Mouse (Mus musculus): ENCODE measurements around the gene Lpar1. TPM values are rescaled to one million over a fixed set of nuclear protein-coding genes. Genes with fewer than 3 reads are reported as not detected.

Gene Lpar1
- 150 and 151 TPM in 2 replicates for polyA plus RNA-seq (2015; fragmentation: Nextera tagmentation; extraction: Ambion mirVana)

GRCm38 (mm10) chr4:58553631-58554358 is at the start of gene Lpar1:
Lpar1 (minus strand) TSS chr4:58553898.
- H3K4me2 ChIP-seq: peak within 1 kb of the TSS; percentile 77
- H3K4me3 ChIP-seq: peak within 1 kb of the TSS; percentile 58
- H3K9me3 ChIP-seq: no peaks in the 10 kb centered on the region
- no peaks in the 10 kb centered on the region for H3K27me3 ChIP-seq
- 4% methylated on average over 19 of the region's 19 CpGs for WGBS
- H3K27ac ChIP-seq: peak within 1 kb of the TSS; percentile 91
- peak; percentile 45 for ATAC-seq (ENCODE audit: insufficient number of reproducible peaks, low FRiP score, low TSS enrichment, low read depth)
- no peaks in the 10 kb centered on the region for H3K36me3 ChIP-seq
- H3K9ac ChIP-seq: peak within 1 kb of the TSS; percentile 65
- H3K4me1 ChIP-seq: peaks cover 27% of the 10 kb centered on the region

GRCm38 (mm10) chr4:58585942-58586341 is 32.2 kb upstream of the Lpar1 start:
- WGBS: 44% methylated on average over 2 of the region's 2 CpGs
- Histone ChIP-seq H3K36me3 (no peaks in the 10 kb centered on the region), H3K4me3 (no peak overlapping the region), H3K27me3 (no peaks in the 10 kb centered on the region), H3K4me2 (no peak overlapping the region), H3K9me3 (no peaks in the 10 kb centered on the region), H3K9ac (no peak overlapping the region), H3K27ac (no peak overlapping the region), H3K4me1 (no peaks in the 10 kb centered on the region)
- ATAC-seq (ENCODE audit: insufficient number of reproducible peaks, low FRiP score, low TSS enrichment, low read depth): no peak

GRCm38 (mm10) chr4:58581191-58581590 is 27.5 kb upstream of the Lpar1 start:
- WGBS: 52% methylated on average over 7 of the region's 7 CpGs
- Histone ChIP-seq H3K27me3 (no peaks in the 10 kb centered on the region), H3K4me1 (peaks cover 7% of the 10 kb centered on the region; the same call in 1 of the 2 replicates), H3K9me3 (no peaks in the 10 kb centered on the region), H3K9ac (no peak overlapping the region), H3K36me3 (no peaks in the 10 kb centered on the region), H3K4me3 (no peak overlapping the region), H3K4me2 (no peak overlapping the region), H3K27ac (peak overlapping the region; percentile 22; the same call in 1 of the 2 replicates)
- no peak for ATAC-seq (ENCODE audit: insufficient number of reproducible peaks, low FRiP score, low TSS enrichment, low read depth)

DNA sequence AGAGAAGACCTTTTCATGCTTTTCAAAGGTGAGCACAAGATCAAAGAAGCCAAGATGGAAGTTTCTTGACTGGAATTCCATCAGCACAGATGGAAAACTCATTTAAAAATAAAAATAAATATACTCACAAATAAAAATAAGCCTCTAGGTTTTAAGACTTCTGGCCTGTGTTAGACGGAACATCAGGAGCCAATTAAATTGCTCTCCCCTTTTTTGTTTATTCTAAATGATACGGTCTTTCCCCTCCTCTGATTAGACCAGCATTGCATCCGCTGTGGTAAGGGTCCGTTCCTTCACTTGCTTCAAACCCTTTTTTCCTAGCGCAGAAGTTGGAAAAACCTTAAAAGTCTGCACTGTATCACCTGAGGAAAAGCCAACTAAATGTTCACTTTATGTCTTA is 26.8 kb upstream of the Lpar1 start:
- Histone ChIP-seq H3K27me3 (no peaks in the 10 kb centered on the region), H3K27ac (peak overlapping the region; percentile 22; the same call in 1 of the 2 replicates), H3K36me3 (no peaks in the 10 kb centered on the region), H3K4me3 (no peak overlapping the region), H3K9me3 (no peaks in the 10 kb centered on the region), H3K4me2 (no peak overlapping the region), H3K4me1 (peaks cover 7% of the 10 kb centered on the region; the same call in 1 of the 2 replicates), H3K9ac (no peak overlapping the region)
- no peak for ATAC-seq (ENCODE audit: insufficient number of reproducible peaks, low FRiP score, low TSS enrichment, low read depth)
- 51% methylated on average over 5 of the region's 5 CpGs for WGBS

DNA sequence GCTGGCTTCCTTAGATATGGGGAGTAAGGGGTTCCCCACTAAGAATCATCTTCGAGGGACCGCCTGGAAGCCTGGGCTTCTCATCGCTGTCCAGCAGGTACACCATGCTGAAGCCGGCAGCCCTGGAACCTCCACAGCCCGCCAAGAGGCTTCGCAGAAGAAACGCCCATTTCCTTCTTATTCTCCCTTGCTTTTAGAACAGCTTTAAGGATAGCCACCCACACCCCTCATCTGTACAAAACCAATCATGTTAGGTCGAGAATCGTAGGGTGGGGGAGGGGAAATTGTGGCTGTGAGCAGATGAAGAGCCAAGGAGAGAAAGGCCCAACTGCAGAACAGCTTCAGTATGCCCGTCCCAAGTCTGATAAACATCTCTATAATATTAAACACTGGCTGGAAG is 26.4 kb upstream of the Lpar1 start:
- WGBS: 44% methylated on average over 10 of the region's 10 CpGs
- no peaks in the 10 kb centered on the region for H3K27me3 ChIP-seq
- no peaks in the 10 kb centered on the region for H3K36me3 ChIP-seq
- H3K27ac ChIP-seq: peak overlapping the region; percentile 13; the same call in 1 of the 2 replicates
- ATAC-seq (ENCODE audit: insufficient number of reproducible peaks, low FRiP score, low TSS enrichment, low read depth): no peak
- H3K9me3 ChIP-seq: no peaks in the 10 kb centered on the region
- H3K4me3 ChIP-seq: no peak overlapping the region
- H3K4me2 ChIP-seq: no peak overlapping the region
- H3K9ac ChIP-seq: no peak overlapping the region
- peaks cover 7% of the 10 kb centered on the region; the same call in 1 of the 2 replicates for H3K4me1 ChIP-seq

DNA sequence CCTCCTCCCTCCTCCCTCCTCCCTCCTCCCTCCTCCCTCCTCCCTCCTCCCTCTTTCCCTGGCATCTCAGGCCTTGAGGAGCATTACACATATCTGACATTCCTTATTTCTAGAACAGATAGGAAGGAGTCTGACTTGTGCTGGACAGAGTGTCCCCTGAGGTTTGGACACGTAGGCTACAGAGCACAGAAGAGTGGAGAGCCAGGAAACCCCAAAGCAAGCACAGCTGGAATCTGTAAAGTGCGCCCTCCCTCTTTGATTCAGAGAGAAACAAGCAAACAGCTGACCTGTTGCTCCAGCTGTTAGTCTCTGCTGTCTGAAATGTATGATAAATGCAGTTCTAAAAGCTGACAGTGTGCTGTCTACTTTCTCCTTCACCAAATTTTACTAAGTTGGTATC is 24.8 kb upstream of the Lpar1 start:
- Histone ChIP-seq H3K9me3 (no peaks in the 10 kb centered on the region), H3K9ac (no peak overlapping the region), H3K27ac (no peak overlapping the region), H3K36me3 (no peaks in the 10 kb centered on the region), H3K4me3 (no peak overlapping the region), H3K4me2 (no peak overlapping the region), H3K27me3 (no peaks in the 10 kb centered on the region), H3K4me1 (peaks cover 12% of the 10 kb centered on the region; the same call in 1 of the 2 replicates)
- WGBS: 36% methylated on average over 2 of the region's 2 CpGs
- no peak for ATAC-seq (ENCODE audit: insufficient number of reproducible peaks, low FRiP score, low TSS enrichment, low read depth)

- no peaks in the 10 kb centered on the region for H3K9me3 ChIP-seq
- WGBS: 37% methylated on average over 5 of the region's 5 CpGs
- no peaks in the 10 kb centered on the region for H3K36me3 ChIP-seq
- no peak for ATAC-seq (ENCODE audit: insufficient number of reproducible peaks, low FRiP score, low TSS enrichment, low read depth)
- no peak overlapping the region for H3K27ac ChIP-seq
- H3K27me3 ChIP-seq: no peaks in the 10 kb centered on the region
- no peak overlapping the region for H3K4me2 ChIP-seq
- H3K4me1 ChIP-seq: peaks cover 12% of the 10 kb centered on the region; the same call in 1 of the 2 replicates
- H3K9ac ChIP-seq: no peak overlapping the region
- H3K4me3 ChIP-seq: no peak overlapping the region
Measured at GRCm38 (mm10) chr4:58577382-58578048, 23.8 kb upstream of the Lpar1 start.

DNA sequence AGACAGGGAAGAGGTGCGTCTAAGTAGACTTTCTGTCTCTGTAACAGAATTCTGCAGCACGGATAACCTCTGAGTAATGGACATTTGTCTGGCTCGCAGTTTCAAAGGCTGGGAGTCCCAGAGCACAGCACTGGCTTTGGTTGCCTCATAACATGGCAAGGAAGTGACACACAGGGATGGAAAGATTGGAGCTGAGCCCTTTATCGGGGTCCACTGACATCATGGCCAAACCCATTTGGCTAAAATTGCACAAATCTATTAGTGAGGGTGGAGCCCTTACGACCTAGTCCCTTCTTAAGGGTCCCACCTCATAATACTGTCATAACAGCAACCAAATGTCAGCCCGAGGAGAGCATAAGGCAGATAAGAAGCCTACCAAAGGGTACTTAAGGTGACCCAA is 22.1 kb upstream of the Lpar1 start:
- Histone ChIP-seq H3K27me3 (no peaks in the 10 kb centered on the region), H3K4me3 (no peak overlapping the region), H3K4me1 (peaks cover 12% of the 10 kb centered on the region; the same call in 1 of the 2 replicates), H3K36me3 (no peaks in the 10 kb centered on the region), H3K4me2 (no peak overlapping the region), H3K9ac (no peak overlapping the region), H3K27ac (no peak overlapping the region), H3K9me3 (no peaks in the 10 kb centered on the region)
- ATAC-seq (ENCODE audit: insufficient number of reproducible peaks, low FRiP score, low TSS enrichment, low read depth): no peak
- 71% methylated on average over 6 of the region's 6 CpGs for WGBS

DNA sequence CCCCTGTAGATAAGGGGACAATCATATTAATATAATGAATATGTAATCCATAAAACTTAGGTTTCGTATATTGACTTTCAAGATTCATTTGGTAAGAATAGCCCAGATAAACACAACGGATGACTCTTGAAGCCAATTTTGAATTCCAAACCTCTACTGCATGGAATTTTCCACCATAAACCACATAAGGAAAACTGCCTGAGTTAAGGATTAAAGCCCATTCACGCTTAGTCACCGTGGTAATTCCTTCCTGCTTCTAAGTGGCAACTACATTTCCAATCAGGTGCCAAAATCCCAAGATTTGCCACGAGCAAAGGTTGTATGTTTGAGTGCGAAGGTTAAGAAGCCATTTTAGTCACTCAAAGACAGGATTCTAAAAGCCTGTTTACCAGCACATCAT is 20.3 kb upstream of the Lpar1 start:
- Histone ChIP-seq H3K9ac (no peak overlapping the region), H3K27me3 (no peaks in the 10 kb centered on the region), H3K4me2 (no peak overlapping the region), H3K9me3 (no peaks in the 10 kb centered on the region), H3K4me3 (no peak overlapping the region), H3K27ac (no peak overlapping the region), H3K36me3 (no peaks in the 10 kb centered on the region), H3K4me1 (peaks cover 8% of the 10 kb centered on the region; the same call in 1 of the 2 replicates)
- ATAC-seq (ENCODE audit: insufficient number of reproducible peaks, low FRiP score, low TSS enrichment, low read depth): no peak
- 53% methylated on average over 6 of the region's 6 CpGs for WGBS

DNA sequence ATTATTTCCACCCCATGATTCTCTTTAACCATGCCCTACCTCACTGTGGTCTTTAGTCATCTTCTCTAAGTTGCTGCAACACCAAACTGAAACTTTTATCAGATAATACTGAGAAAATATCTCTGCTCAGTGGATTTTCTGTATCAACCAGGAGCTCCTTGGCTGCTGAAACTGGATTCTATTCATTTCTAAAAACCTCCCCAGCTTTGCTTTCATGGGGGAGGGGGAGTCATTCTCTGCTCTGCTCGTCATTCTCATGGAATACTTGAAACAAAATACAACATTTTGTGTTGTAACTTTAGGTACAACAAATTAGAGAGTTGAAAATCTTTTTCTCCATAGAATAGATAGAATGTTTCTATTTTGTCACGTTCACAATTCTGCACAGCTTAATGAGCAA is 18.7 kb upstream of the Lpar1 start:
- Histone ChIP-seq H3K4me1 (peaks cover 4% of the 10 kb centered on the region; the same call in 1 of the 2 replicates), H3K36me3 (no peaks in the 10 kb centered on the region), H3K27me3 (no peaks in the 10 kb centered on the region), H3K9me3 (no peaks in the 10 kb centered on the region), H3K27ac (no peak overlapping the region), H3K9ac (no peak overlapping the region), H3K4me3 (no peak overlapping the region), H3K4me2 (no peak overlapping the region)
- 70% methylated on average over 2 of the region's 2 CpGs for WGBS
- no peak for ATAC-seq (ENCODE audit: insufficient number of reproducible peaks, low FRiP score, low TSS enrichment, low read depth)

GRCm38 (mm10) chr4:58571661-58572060 is 18.0 kb upstream of the Lpar1 start:
- no peaks in the 10 kb centered on the region for H3K9me3 ChIP-seq
- H3K36me3 ChIP-seq: no peaks in the 10 kb centered on the region
- H3K27me3 ChIP-seq: no peaks in the 10 kb centered on the region
- no peak overlapping the region for H3K4me2 ChIP-seq
- H3K4me3 ChIP-seq: no peak overlapping the region
- no peak overlapping the region for H3K9ac ChIP-seq
- H3K27ac ChIP-seq: 0 out of 2 replicates have a peak overlapping the region, but pooled peaks have one; percentile 14
- ATAC-seq (ENCODE audit: insufficient number of reproducible peaks, low FRiP score, low TSS enrichment, low read depth): no peak
- H3K4me1 ChIP-seq: peaks cover 4% of the 10 kb centered on the region; the same call in 1 of the 2 replicates
- 33% methylated on average over 3 of the region's 3 CpGs for WGBS

- Histone ChIP-seq H3K4me3 (no peak overlapping the region), H3K27me3 (no peaks in the 10 kb centered on the region), H3K9ac (no peak overlapping the region), H3K4me2 (no peak overlapping the region), H3K4me1 (peaks cover 4% of the 10 kb centered on the region; the same call in 1 of the 2 replicates), H3K9me3 (no peaks in the 10 kb centered on the region), H3K36me3 (no peaks in the 10 kb centered on the region), H3K27ac (0 out of 2 replicates have a peak overlapping the region, but pooled peaks have one; percentile 14)
- WGBS: 53% methylated on average over 1 of the region's 1 CpGs
- no peak for ATAC-seq (ENCODE audit: insufficient number of reproducible peaks, low FRiP score, low TSS enrichment, low read depth)
Measured at GRCm38 (mm10) chr4:58571232-58571631, 17.5 kb upstream of the Lpar1 start.

Measured in limb, embryonic 15.5 days (tissue).